In genomic region chr11:118445843-118446242, GRCm38 (mm10) we compare ENCODE assay signal across 8 mouse cellular contexts. TPM values are rescaled to one million over a fixed set of nuclear protein-coding genes. Genes with fewer than 3 reads are reported as not detected.
DNase-seq lines count a peak whose midpoint lies in the region; ATAC-seq and TF ChIP-seq lines count a peak whose summit lies in the region.

No protein-coding gene starts in this region.

- TF ChIP-seq POLR2A in limb, embryonic 14.5 days (IDR thresholded peaks at IDR 0.05; ENCODE audit: borderline replicate concordance, extremely low read depth, insufficient read depth, insufficient read length) = no peak

- H3K36me3 ChIP-seq in forebrain, embryonic 15.5 days = no peaks in the 10 kb centered on the region
- H3K36me3 ChIP-seq in limb, embryonic 14.5 days (ENCODE audit: control insufficient read depth, insufficient read depth, low read length) = no peaks in the 10 kb centered on the region; the same call in 1 of the 2 replicates
- no peaks in the 10 kb centered on the region for H3K36me3 ChIP-seq in midbrain, embryonic 16.5 days (ENCODE audit: control insufficient read depth, insufficient read depth, low read length)

- no peak overlapping the region for H3K4me3 ChIP-seq in forebrain, embryonic 15.5 days
- no peak overlapping the region for H3K4me3 ChIP-seq in limb, embryonic 14.5 days (replicated peaks; ENCODE audit: low read length)
- H3K4me3 ChIP-seq in midbrain, embryonic 16.5 days (ENCODE audit: low read depth, low read length) = no peak overlapping the region

- peak; percentile 59 to 67 for DNase-seq in urinary bladder, postnatal 36 days (ENCODE audit: low spot score in 2 of 2)
- DNase-seq in urinary bladder, adult 2 months (ENCODE audit: low spot score) = no peak
- peak; percentile 76 for DNase-seq in cerebellum, adult 18-20 months
- peak; percentile 81 for DNase-seq in induced T-regulatory cell, adult 2 months (ENCODE audit: low read depth)
- DNase-seq in limb, embryonic 14.5 days (ENCODE audit: low spot score) = peak; percentile 85
- DNase-seq in spleen, postnatal 4 days (ENCODE audit: low spot score in 2 of 2) = peak; percentile 52 to 82

- H3K4me2 ChIP-seq in forebrain, embryonic 15.5 days (replicated peaks) = no peak overlapping the region
- no peak overlapping the region for H3K4me2 ChIP-seq in limb, embryonic 14.5 days (replicated peaks; ENCODE audit: low read depth, low read length, severe bottlenecking)
- no peak overlapping the region for H3K4me2 ChIP-seq in midbrain, embryonic 16.5 days (ENCODE audit: low read length)

- H3K9ac ChIP-seq in forebrain, embryonic 15.5 days (replicated peaks) = no peak overlapping the region
- H3K9ac ChIP-seq in limb, embryonic 14.5 days (ENCODE audit: low read depth, low read length, severe bottlenecking) = no peak overlapping the region
- no peak overlapping the region for H3K9ac ChIP-seq in midbrain, embryonic 16.5 days (ENCODE audit: low read depth, low read length)

- no peaks in the 10 kb centered on the region for H3K9me3 ChIP-seq in forebrain, embryonic 15.5 days
- no peaks in the 10 kb centered on the region for H3K9me3 ChIP-seq in limb, embryonic 14.5 days (ENCODE audit: control insufficient read depth, low read length)
- H3K9me3 ChIP-seq in midbrain, embryonic 16.5 days (replicated peaks; ENCODE audit: control insufficient read depth, low read length, poor library complexity, severe bottlenecking) = no peaks in the 10 kb centered on the region

- 0 out of 2 replicates have a peak, but pooled peaks cover 5% of the 10 kb centered on the region for H3K4me1 ChIP-seq in forebrain, embryonic 15.5 days
- H3K4me1 ChIP-seq in limb, embryonic 14.5 days (ENCODE audit: control insufficient read depth, insufficient read depth, low read length) = no peaks in the 10 kb centered on the region; the same call in 1 of the 2 replicates
- H3K4me1 ChIP-seq in midbrain, embryonic 16.5 days (ENCODE audit: control insufficient read depth, insufficient read depth, low read length) = peaks cover 4% of the 10 kb centered on the region; the same call in 1 of the 2 replicates

- WGBS in forebrain, embryonic 15.5 days = 14% methylated on average over 3 of the region's 3 CpGs
- WGBS in limb, embryonic 14.5 days = 8% methylated on average over 3 of the region's 3 CpGs
- WGBS in midbrain, embryonic 16.5 days = 17% methylated on average over 3 of the region's 3 CpGs

- H3K27ac ChIP-seq in forebrain, embryonic 15.5 days (replicated peaks) = no peak overlapping the region
- no peak overlapping the region for H3K27ac ChIP-seq in limb, embryonic 14.5 days (replicated peaks; ENCODE audit: low read depth, low read length)
- no peak overlapping the region for H3K27ac ChIP-seq in midbrain, embryonic 16.5 days (ENCODE audit: low read length)

- no peaks in the 10 kb centered on the region for H3K27me3 ChIP-seq in forebrain, embryonic 15.5 days
- no peaks in the 10 kb centered on the region for H3K27me3 ChIP-seq in limb, embryonic 14.5 days (ENCODE audit: control insufficient read depth, insufficient read depth, low read length)
- peaks cover 3% of the 10 kb centered on the region; the same call in 1 of the 2 replicates for H3K27me3 ChIP-seq in midbrain, embryonic 16.5 days (ENCODE audit: control insufficient read depth, insufficient read depth, low read depth, low read length)

- peak; percentile 79 for ATAC-seq in forebrain, embryonic 15.5 days (replicated peaks)
- ATAC-seq in limb, embryonic 14.5 days (ENCODE audit: low FRiP score, low read depth) = peak; percentile 70
- ATAC-seq in midbrain, embryonic 16.5 days = peak; percentile 64; the same call in 1 of the 2 replicates

RNA-seq across cellular contexts. Expression of gene C1qtnf1, which starts 17.8 kb away (rescaled TPM):
- polyA plus RNA-seq in urinary bladder, adult 2 months (2012; rRNA removed) = 31.7 and 38.1 TPM in 2 replicates
- 3.2 and 3.4 TPM in 2 replicates for polyA plus RNA-seq in forebrain, embryonic 15.5 days (2015; fragmentation: Nextera tagmentation; extraction: Ambion mirVana)
- polyA plus RNA-seq in limb, embryonic 14.5 days (2012; rRNA removed) = 12.5 and 16.0 TPM in 2 replicates
- polyA plus RNA-seq in limb, embryonic 14.5 days (2014; fragmentation: Nextera tagmentation; extraction: Ambion mirVana) = 10.3 and 12.4 TPM in 2 replicates
- polyA plus RNA-seq in midbrain, embryonic 16.5 days (2015; fragmentation: Nextera tagmentation; extraction: Ambion mirVana) = 4.1 and 4.2 TPM in 2 replicates

RNA-seq across cellular contexts. Expression of gene Cant1, which starts 27.0 kb away (rescaled TPM):
- 38.2 and 41.2 TPM in 2 replicates for polyA plus RNA-seq in urinary bladder, adult 2 months (2012; rRNA removed)
- 28.9 and 31.6 TPM in 2 replicates for polyA plus RNA-seq in forebrain, embryonic 15.5 days (2015; fragmentation: Nextera tagmentation; extraction: Ambion mirVana)
- polyA plus RNA-seq in limb, embryonic 14.5 days (2012; rRNA removed) = 47.7 and 61.8 TPM in 2 replicates
- 29.3 and 35.3 TPM in 2 replicates for polyA plus RNA-seq in limb, embryonic 14.5 days (2014; fragmentation: Nextera tagmentation; extraction: Ambion mirVana)
- 24.9 and 27.8 TPM in 2 replicates for polyA plus RNA-seq in midbrain, embryonic 16.5 days (2015; fragmentation: Nextera tagmentation; extraction: Ambion mirVana)

RNA-seq across cellular contexts. Expression of gene Engase, which starts 30.8 kb away (rescaled TPM):
- 14.0 and 15.4 TPM in 2 replicates for polyA plus RNA-seq in urinary bladder, adult 2 months (2012; rRNA removed)
- polyA plus RNA-seq in forebrain, embryonic 15.5 days (2015; fragmentation: Nextera tagmentation; extraction: Ambion mirVana) = 5.3 and 6.8 TPM in 2 replicates
- polyA plus RNA-seq in limb, embryonic 14.5 days (2012; rRNA removed) = 7.9 and 9.6 TPM in 2 replicates
- 4.5 and 7.9 TPM in 2 replicates for polyA plus RNA-seq in limb, embryonic 14.5 days (2014; fragmentation: Nextera tagmentation; extraction: Ambion mirVana)
- polyA plus RNA-seq in midbrain, embryonic 16.5 days (2015; fragmentation: Nextera tagmentation; extraction: Ambion mirVana) = 5.5 and 5.9 TPM in 2 replicates

RNA-seq across cellular contexts. Expression of gene Lgals3bp, which starts 44.0 kb away (rescaled TPM):
- polyA plus RNA-seq in urinary bladder, adult 2 months (2012; rRNA removed) = 154 and 187 TPM in 2 replicates
- polyA plus RNA-seq in forebrain, embryonic 15.5 days (2015; fragmentation: Nextera tagmentation; extraction: Ambion mirVana) = 2.6 TPM in 2 replicates
- 13.7 and 19.7 TPM in 2 replicates for polyA plus RNA-seq in limb, embryonic 14.5 days (2012; rRNA removed)
- polyA plus RNA-seq in limb, embryonic 14.5 days (2014; fragmentation: Nextera tagmentation; extraction: Ambion mirVana) = 8.2 and 8.7 TPM in 2 replicates
- 3.8 and 4.4 TPM in 2 replicates for polyA plus RNA-seq in midbrain, embryonic 16.5 days (2015; fragmentation: Nextera tagmentation; extraction: Ambion mirVana)
